Mouse (Mus musculus) olfactory bulb, adult 2 months (tissue): ENCODE data around the gene Gnpnat1.

ENCODE experiments used
- CTCF ChIP-seq: fragments of 200-500 bp; IDR thresholded peaks from 2 replicates; pipeline ENCODE4 v1.5.1; 2012; ENCODE audit warnings: low read depth, mild to moderate bottlenecking, low read length, moderate library complexity; ENCODE audit not compliant: insufficient read depth
- POLR2A ChIP-seq: fragments of 200-500 bp; IDR thresholded peaks from 2 replicates; pipeline ENCODE4 v1.6.1; 2012; ENCODE audit warnings: mild to moderate bottlenecking, low read depth, low read length, moderate library complexity; ENCODE audit not compliant: insufficient read depth

DNA sequence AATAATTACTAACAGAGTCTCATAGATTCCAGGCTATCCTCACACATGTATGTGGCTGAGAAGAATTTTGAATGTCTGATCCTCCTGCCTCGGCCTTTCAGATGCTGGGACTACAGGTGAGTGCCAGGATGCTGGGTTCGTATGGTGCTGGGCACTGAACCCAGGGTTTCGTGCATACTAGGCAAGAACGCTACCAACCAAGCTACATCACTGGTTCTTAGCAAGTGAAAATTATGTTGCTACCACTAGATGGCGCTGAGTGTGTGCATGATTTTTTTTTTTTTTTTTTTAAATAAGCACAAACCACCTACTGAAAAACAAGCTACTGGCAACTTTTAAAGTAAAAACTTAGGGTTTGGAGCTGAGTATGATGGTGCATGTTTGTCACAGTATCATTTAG, 18.5 kb upstream of the Gnpnat1 start:
- no peak for TF ChIP-seq CTCF
- no peak for TF ChIP-seq POLR2A
